Mouse (Mus musculus) thymus, adult 18-20 months (tissue): ENCODE data around the gene Tmprss13.

ENCODE experiments used
- DNase-seq, 2 experiments: peaks; one replicate each; pipeline ENCODE4 v3.0.0; 2022; ENCODE audit warnings: mixed read lengths in 2 of 2

Tmprss13 gene

GRCm38 (mm10) chr9:45386698-45387097, 67.8 kb downstream of the Tmprss13 start:
- DNase-seq: no peak

- DNase-seq: peak; percentile 70 to 71
These were observed 69.6 kb downstream of the Tmprss13 start for GRCm38 (mm10) chr9:45388385-45388994.

- DNase-seq: no peak
These were observed 70.7 kb downstream of the Tmprss13 start for GRCm38 (mm10) chr9:45389596-45389995.

GRCm38 (mm10) chr9:45391299-45391698, 72.4 kb downstream of the Tmprss13 start:
- no peak for DNase-seq

GRCm38 (mm10) chr9:45395218-45395617, 76.3 kb downstream of the Tmprss13 start:
- no peak for DNase-seq

- DNase-seq: no peak
These were observed 76.9 kb downstream of the Tmprss13 start for GRCm38 (mm10) chr9:45395796-45396195.
